Mouse (Mus musculus) brown adipose tissue, adult 24 weeks (tissue): Measurements from ENCODE around the gene Rs1. TPM values are rescaled to one million over a fixed set of nuclear protein-coding genes. Genes with fewer than 3 reads are reported as not detected.

Experiments used
- polyA plus RNA-seq: library from polyadenylated mRNA; stranded (reverse); fragments of >200 nt; gene quantifications from 2 replicates; pipeline ENCODE4 v1.2.4, GENCODE M21; 2012; ENCODE audit not compliant: missing spikeins, insufficient read depth, insufficient read length

The Rs1 gene
- polyA plus RNA-seq, 1 experiment, result not detected

Other genes with a start within 250 kb of the Rs1 start
- not detected in 2 replicates for gene Ppef1, start 32.2 kb upstream of the Rs1 start, polyA plus RNA-seq
- not detected in 2 replicates for gene Gja6, start 139.0 kb downstream of the Rs1 start, polyA plus RNA-seq
- gene Cdkl5, start 226.7 kb downstream of the Rs1 start, polyA plus RNA-seq, result 1.3 and 2.0 TPM in 2 replicates